Comparison of ENCODE assay signal across 28 mouse cellular contexts in genomic region chr5:41546909-41547308, GRCm38 (mm10).
DNase-seq lines count a peak whose midpoint lies in the region; ATAC-seq lines count a peak whose summit lies in the region.
"Had no signal": no experiment of that assay in that cellular context is flagged by ENCODE, and none has a peak within 500 bp of the region (broad histone marks: within the 10 kb centered on the region; RNA-seq: fewer than 3 reads in every experiment).

No protein-coding gene starts in this region.

- no peak overlapping the region for H3K4me3 ChIP-seq in kidney, embryonic 15.5 days (replicated peaks)
- H3K4me3 ChIP-seq: erythroblast, embryonic 14.5 days; gastrocnemius, adult 2 months; heart, adult 2 months; heart, embryonic 12.5 days; left cerebral cortex, adult 2 months; limb, embryonic 13.5 days; liver, embryonic 12.5 days had no signal

- intact Hi-C loops in heart, postnatal 36 days (cut with DNase I), result no loop called here
- intact Hi-C loops in left cerebral cortex, postnatal 14 days (cut with DNase I), result no loop called here

- no peaks in the 10 kb centered on the region for H3K27me3 ChIP-seq in kidney, embryonic 15.5 days
- H3K27me3 ChIP-seq: heart, embryonic 12.5 days; limb, embryonic 13.5 days; liver, embryonic 12.5 days had no signal

- no peak overlapping the region for H3K27ac ChIP-seq in kidney, embryonic 15.5 days
- H3K27ac ChIP-seq: gastrocnemius, adult 2 months; heart, adult 2 months; left cerebral cortex, adult 2 months; limb, embryonic 13.5 days; liver, embryonic 12.5 days; macrophage had no signal

- no peak overlapping the region for H3K9ac ChIP-seq in kidney, embryonic 15.5 days
- H3K9ac ChIP-seq: heart, embryonic 12.5 days; limb, embryonic 13.5 days; liver, embryonic 12.5 days; liver, postnatal 0 days had no signal

- peak; percentile 13 for DNase-seq in heart, adult 11 months
- no peak for DNase-seq in heart, postnatal 36 days
- DNase-seq in kidney, postnatal 10 days, result no peak
- DNase-seq in 3T3-L1 (ENCODE audit: low read depth, low spot score) (peak; percentile 82), MN1 (ENCODE audit: low spot score) (no peak)
- peak; percentile 27 for DNase-seq in embryo, embryonic 11 days
- no peak for DNase-seq in left cerebral cortex, postnatal 14 days (ENCODE audit: low spot score in 2 of 2)
- DNase-seq: adrenal gland, adult 2 months; cerebellum, adult 8-10 months; cerebellum, postnatal 25 days; gastrocnemius, adult 2 months; gastrocnemius, postnatal 36 days; heart, adult 2 months; kidney, adult 18-20 months; liver, postnatal 0 days; lung, postnatal 10 days; midbrain, embryonic 14.5 days; thymus, postnatal 14 days had no signal

- 0 out of 2 replicates have a peak, but pooled peaks cover 3% of the 10 kb centered on the region for H3K4me1 ChIP-seq in kidney, embryonic 15.5 days
- H3K4me1 ChIP-seq: heart, embryonic 12.5 days; limb, embryonic 13.5 days; liver, embryonic 12.5 days had no signal

- H3K36me3 ChIP-seq in kidney, embryonic 15.5 days, result no peaks in the 10 kb centered on the region
- H3K36me3 ChIP-seq: heart, embryonic 12.5 days; limb, embryonic 13.5 days; liver, embryonic 12.5 days had no signal

- WGBS in kidney, embryonic 15.5 days, result 13% methylated on average over 4 of the region's 4 CpGs

- no peak overlapping the region for H3K4me2 ChIP-seq in kidney, embryonic 15.5 days
- H3K4me2 ChIP-seq: heart, embryonic 12.5 days; limb, embryonic 13.5 days; liver, embryonic 12.5 days had no signal

- no peaks in the 10 kb centered on the region for H3K9me3 ChIP-seq in kidney, embryonic 15.5 days (replicated peaks)
- H3K9me3 ChIP-seq: heart, embryonic 12.5 days; limb, embryonic 13.5 days; liver, embryonic 12.5 days had no signal

- ATAC-seq in kidney, embryonic 15.5 days (replicated peaks; ENCODE audit: low FRiP score), result peak; percentile 60
- ATAC-seq: CD4-positive, CD25-positive, alpha-beta regulatory T cell, adult 4 months; forebrain, embryonic 16.5 days; hindbrain, embryonic 16.5 days; liver, embryonic 12.5 days; liver, postnatal 0 days had no signal

Comparison
In these comparisons a context has a peak if more than half of its experiments do, and no peak if none do; other contexts are left out.
1. DNase-seq: peak in heart, adult 11 months (single experiment), 3T3-L1 (single experiment) and embryo, embryonic 11 days (single experiment); none in heart, postnatal 36 days (0 of 2), kidney, postnatal 10 days (single experiment), MN1 (single experiment) and left cerebral cortex, postnatal 14 days (0 of 2).